Mouse (Mus musculus) central nervous system, embryonic 18 days (tissue): Measurements from ENCODE around the gene Tal1. TPM values are rescaled to one million over a fixed set of nuclear protein-coding genes. Genes with fewer than 3 reads are reported as not detected.

Experiments used
- polyA plus RNA-seq: library from polyadenylated mRNA; depleted of rRNA; stranded (reverse); fragments of >200 nt; gene quantifications from 2 replicates; pipeline ENCODE4 v1.2.3, GENCODE M21; 2012; rRNA removed

Gene Tal1
- polyA plus RNA-seq = 10.0 and 11.9 TPM in 2 replicates

DNA sequence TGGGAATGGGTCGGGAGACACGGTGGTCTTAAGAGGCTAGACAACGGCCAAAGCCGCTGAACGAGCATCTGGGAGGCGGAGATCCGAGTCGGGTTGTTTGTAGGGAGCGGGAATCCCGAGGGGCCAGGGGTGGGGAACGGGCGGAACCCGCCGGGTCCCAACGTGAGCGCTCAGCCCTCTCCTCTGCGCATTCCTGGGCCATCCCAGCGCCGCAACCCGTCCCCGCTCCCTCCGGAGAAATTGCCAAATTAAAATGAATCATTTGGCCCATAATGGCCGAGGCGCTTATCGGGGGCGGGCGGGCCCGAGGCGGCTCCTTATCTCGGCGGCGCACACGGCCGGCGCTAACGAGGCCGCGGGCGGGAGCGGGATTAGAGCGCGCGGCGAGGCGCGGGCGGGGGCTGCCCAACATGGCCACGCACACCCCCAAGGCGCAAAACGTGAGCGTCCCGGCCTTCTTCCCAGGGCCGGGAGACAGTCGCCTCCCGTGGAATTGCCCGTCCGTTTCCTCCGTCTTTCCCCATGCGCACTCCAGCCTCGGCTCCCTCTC lies at the start of gene Tal1:
TSS of gene Tal1 (plus strand) at position 56 of the 550 bp plus-strand sequence.

GRCm38 (mm10) chr4:115088611-115089338 lies 32.5 kb downstream of the Tal1 start, which contains the start of gene Pdzk1ip1:
TSS of gene Pdzk1ip1 (plus strand) at chr4:115088708.

Other genes starting within 250 kb of the Tal1 start
- not detected in 2 replicates for gene Gm12830, start 234.7 kb upstream of the Tal1 start, polyA plus RNA-seq
- gene Foxd2, start 147.6 kb upstream of the Tal1 start, polyA plus RNA-seq = 0.63 and 0.84 TPM in 2 replicates
- gene Foxe3, start 130.4 kb upstream of the Tal1 start, polyA plus RNA-seq = not detected in 2 replicates
- gene Cmpk1, start 69.2 kb upstream of the Tal1 start, polyA plus RNA-seq = 81.3 and 91.8 TPM in 2 replicates
- gene Stil, start 56.3 kb upstream of the Tal1 start, polyA plus RNA-seq = 3.2 and 3.4 TPM in 2 replicates
- gene Pdzk1ip1, start 32.3 kb downstream of the Tal1 start, polyA plus RNA-seq = 1.7 and 3.0 TPM in 2 replicates
- gene Cyp4x1, start 77.9 kb downstream of the Tal1 start, polyA plus RNA-seq = 11.0 and 11.8 TPM in 2 replicates
- not detected in 2 replicates for gene Cyp4a29, start 185.7 kb downstream of the Tal1 start, polyA plus RNA-seq
- not detected in 2 replicates for gene Cyp4a12a, start 242.6 kb downstream of the Tal1 start, polyA plus RNA-seq